Mouse (Mus musculus) T-cell, adult 66 days (primary cell): ENCODE data around the gene 2310046K23Rik. TPM values are rescaled to one million over a fixed set of nuclear protein-coding genes. Genes with fewer than 3 reads are reported as not detected.

ENCODE experiments used
- total RNA-seq, 2 experiments: library from RNA; stranded (reverse); gene quantifications; 3 replicates in 1 of 2; 4 replicates in 1 of 2; pipeline ENCODE4 v1.2.4; 2023

Gene 2310046K23Rik
- total RNA-seq: not detected

GRCm38 (mm10) chr3:92534411-92534810, at the start of gene 2310046K23Rik:
Gene 2310046K23Rik, minus strand, starts transcription at chr3:92534511.

GRCm38 (mm10) chr3:92573449-92574041, 39.2 kb upstream of the 2310046K23Rik start, which contains the start of gene Ivl:
Gene Ivl, minus strand, starts transcription at chr3:92573735.

DNA sequence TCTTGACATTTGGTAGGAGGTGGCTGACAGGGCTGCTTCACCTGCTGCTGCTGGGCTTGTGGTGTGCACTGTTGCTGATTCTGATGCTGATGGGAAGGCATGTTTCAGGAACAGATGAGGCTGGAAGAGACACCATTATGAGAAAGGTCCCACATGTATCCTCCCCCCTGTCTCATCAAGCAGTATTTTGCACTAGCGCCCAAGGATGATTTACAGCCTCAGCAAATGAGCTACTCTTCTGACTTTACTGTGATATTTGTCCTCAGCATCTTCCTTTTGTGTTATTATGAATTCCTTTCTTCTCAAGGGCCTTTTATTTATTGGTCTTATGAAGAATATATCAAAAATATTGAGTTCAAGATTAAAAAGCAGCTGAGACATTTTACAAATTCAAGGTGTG, 33.9 kb downstream of the 2310046K23Rik start, which contains the start of gene Sprr4:
TSS of gene Sprr4 (minus strand) at position 101 of the 400 bp plus-strand sequence.

DNA sequence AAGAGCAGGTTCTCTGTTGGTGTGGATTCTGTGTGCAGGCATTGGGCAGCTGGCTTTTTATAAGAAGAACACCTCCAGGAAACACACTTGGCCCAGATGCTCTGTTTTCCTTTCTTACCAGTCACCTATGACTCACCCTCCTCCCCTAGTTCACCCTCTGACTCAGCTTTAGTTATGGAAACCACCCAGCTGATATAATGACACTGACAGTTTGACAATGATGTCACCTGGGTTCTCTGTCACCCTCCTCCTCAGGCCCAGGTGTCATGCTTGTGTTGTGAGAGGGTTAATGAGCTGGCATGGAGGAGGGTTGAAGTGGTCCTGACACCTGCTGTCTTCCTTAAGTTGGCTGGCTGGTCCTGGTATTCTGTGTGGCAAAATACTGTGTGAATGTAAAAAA, 48.4 kb downstream of the 2310046K23Rik start, which contains the start of gene Sprr1a:
TSS of gene Sprr1a (minus strand) at position 33 of the 400 bp plus-strand sequence.

Other genes starting within 250 kb of the 2310046K23Rik start
- gene Sprr2a3, start 249.1 kb downstream of the 2310046K23Rik start, total RNA-seq: not detected
- gene Sprr2b, start 217.9 kb downstream of the 2310046K23Rik start, total RNA-seq: not detected
- not detected for gene Sprr2d, start 195.4 kb downstream of the 2310046K23Rik start, total RNA-seq
- gene Sprr2e, start 182.4 kb downstream of the 2310046K23Rik start, total RNA-seq: not detected
- not detected for gene Sprr2f, start 169.3 kb downstream of the 2310046K23Rik start, total RNA-seq
- gene Sprr2h, start 148.8 kb downstream of the 2310046K23Rik start, total RNA-seq: not detected
- gene Sprr2i, start 126.5 kb downstream of the 2310046K23Rik start, total RNA-seq: not detected
- gene Sprr2j-ps, start 116.4 kb downstream of the 2310046K23Rik start, total RNA-seq: not detected
- under 1 TPM in 1 of 2 experiments, not detected in 1; 0.90 TPM for gene Gm9774, start 105.1 kb downstream of the 2310046K23Rik start, total RNA-seq
- not detected for gene Sprr2k, start 101.9 kb downstream of the 2310046K23Rik start, total RNA-seq
- not detected for gene Sprr1b, start 95.7 kb downstream of the 2310046K23Rik start, total RNA-seq
- gene Sprr3, start 75.8 kb downstream of the 2310046K23Rik start, total RNA-seq: not detected
- not detected for gene Sprr1a, start 48.6 kb downstream of the 2310046K23Rik start, total RNA-seq
- gene Sprr4, start 34.0 kb downstream of the 2310046K23Rik start, total RNA-seq: not detected
- not detected for gene Ivl, start 39.2 kb upstream of the 2310046K23Rik start, total RNA-seq
- gene Smcp, start 54.5 kb upstream of the 2310046K23Rik start, total RNA-seq: not detected
- not detected for gene 2210017I01Rik, start 73.0 kb upstream of the 2310046K23Rik start, total RNA-seq
- not detected for gene Lce6a, start 87.1 kb upstream of the 2310046K23Rik start, total RNA-seq
- gene Lce1a1, start 113.8 kb upstream of the 2310046K23Rik start, total RNA-seq: not detected
- not detected for gene Lce1b, start 122.4 kb upstream of the 2310046K23Rik start, total RNA-seq
- not detected for gene Lce1a2, start 135.8 kb upstream of the 2310046K23Rik start, total RNA-seq
- not detected for gene Lce1c, start 144.7 kb upstream of the 2310046K23Rik start, total RNA-seq
- not detected for gene Lce1d, start 152.7 kb upstream of the 2310046K23Rik start, total RNA-seq
- not detected for gene Lce1e, start 174.6 kb upstream of the 2310046K23Rik start, total RNA-seq
- not detected for gene Lce1f, start 185.8 kb upstream of the 2310046K23Rik start, total RNA-seq
- gene Gm38119, start 204.6 kb upstream of the 2310046K23Rik start, total RNA-seq: not detected
- not detected for gene Lce1g, start 217.8 kb upstream of the 2310046K23Rik start, total RNA-seq
- not detected for gene Lce1h, start 230.6 kb upstream of the 2310046K23Rik start, total RNA-seq
- not detected for gene Lce1i, start 244.4 kb upstream of the 2310046K23Rik start, total RNA-seq